Mouse (Mus musculus) midbrain, embryonic 10.5 days (tissue): ENCODE data around the gene Castor1. TPM values are rescaled to one million over a fixed set of nuclear protein-coding genes. Genes with fewer than 3 reads are reported as not detected.

Source experiments
- DNase-seq: peaks from one replicate; pipeline ENCODE4 v3.0.0-alpha.2; 2017; ENCODE audit warnings: low spot score
- H3K27ac ChIP-seq: fragments of 300-500 bp; sonication (generic); replicated peaks from 2 replicates; pipeline ENCODE4 v1.5.1; 2016; ENCODE audit warnings: mild to moderate bottlenecking
- H3K27me3 ChIP-seq: fragments of 300-500 bp; sonication (generic); 2 replicates; pipeline ENCODE4 v1.6.1; 2016; ENCODE audit warnings: low read depth, mild to moderate bottlenecking; ENCODE audit not compliant: poor library complexity, severe bottlenecking
- H3K36me3 ChIP-seq: fragments of 300-500 bp; sonication (generic); 2 replicates; pipeline ENCODE4 v1.6.1; 2016; ENCODE audit warnings: mild to moderate bottlenecking, moderate library complexity
- H3K4me1 ChIP-seq: fragments of 300-500 bp; sonication (generic); 2 replicates; pipeline ENCODE4 v1.6.1; 2016
- H3K4me3 ChIP-seq: fragments of 300-500 bp; sonication (generic); 2 replicates; pipeline ENCODE4 v1.5.1; 2016; ENCODE audit warnings: mild to moderate bottlenecking, moderate library complexity
- H3K9me3 ChIP-seq: fragments of 300-500 bp; sonication (generic); replicated peaks from 2 replicates; pipeline ENCODE4 v1.6.1; 2016; ENCODE audit warnings: mild to moderate bottlenecking
- WGBS: fragments of 180-500 bp; shearing (Covaris S2); methylation state at CpG from one replicate; pipeline ENCODE4 v1.1.7; 2016; 5-methylcytosine and 5-hydroxymethylcytosine counted together
- polyA plus RNA-seq: library from polyadenylated mRNA; unstranded; fragments of >200 nt; fragmentation: Nextera tagmentation; extraction: Ambion mirVana; gene quantifications from 2 replicates; pipeline ENCODE4 v1.2.1, GENCODE M21; 2016

Gene Castor1
- polyA plus RNA-seq, 1 experiment from 2014 or later: 3.4 TPM

GRCm38 (mm10) chr11:4261188-4261494, 43.1 kb downstream of the Castor1 start:
- DNase-seq: peak; percentile 60
- Histone ChIP-seq H3K9me3 (no peaks in the 10 kb centered on the region), H3K27me3 (peaks cover 56% of the 10 kb centered on the region), H3K4me1 (peaks cover 32% of the 10 kb centered on the region), H3K36me3 (no peaks in the 10 kb centered on the region), H3K4me3 (no peak overlapping the region), H3K27ac (peak overlapping the region; percentile 28; the same call in 1 of the 2 replicates)
- 52% methylated on average over 7 of the region's 7 CpGs for WGBS

DNA sequence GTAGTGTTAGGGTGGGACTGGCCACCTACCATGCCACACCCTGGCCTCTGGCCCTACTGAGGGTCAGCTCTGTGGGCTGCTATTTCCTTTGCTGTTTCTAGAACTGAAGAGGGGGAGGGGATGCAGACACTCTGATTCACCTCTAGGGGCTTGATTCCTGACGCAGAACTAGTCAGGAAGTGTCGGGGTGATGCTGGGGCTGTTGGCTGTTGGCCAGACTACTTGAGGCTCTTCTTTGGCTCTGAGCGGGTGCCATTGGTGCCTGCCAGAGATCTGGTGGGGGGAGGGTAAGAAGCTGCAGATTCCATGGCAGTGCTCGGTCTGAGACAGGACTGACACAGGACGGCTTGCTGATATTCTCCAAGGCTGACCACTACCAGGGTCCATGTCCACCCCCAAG, 43.9 kb downstream of the Castor1 start:
- no peak for DNase-seq
- Histone ChIP-seq H3K36me3 (no peaks in the 10 kb centered on the region), H3K27me3 (peaks cover 65% of the 10 kb centered on the region), H3K9me3 (no peaks in the 10 kb centered on the region), H3K27ac (no peak overlapping the region), H3K4me3 (no peak overlapping the region), H3K4me1 (peaks cover 41% of the 10 kb centered on the region)
- WGBS: 51% methylated on average over 5 of the region's 5 CpGs

- Histone ChIP-seq H3K4me3 (no peak overlapping the region), H3K9me3 (no peaks in the 10 kb centered on the region), H3K4me1 (peaks cover 45% of the 10 kb centered on the region), H3K27me3 (peaks cover 73% of the 10 kb centered on the region), H3K27ac (no peak overlapping the region), H3K36me3 (no peaks in the 10 kb centered on the region)
- no peak for DNase-seq
- WGBS: 16% methylated on average over 5 of the region's 7 CpGs
Observed at GRCm38 (mm10) chr11:4262847-4263246, 44.8 kb downstream of the Castor1 start.

GRCm38 (mm10) chr11:4263296-4263695, 45.3 kb downstream of the Castor1 start:
- peaks cover 78% of the 10 kb centered on the region for H3K27me3 ChIP-seq
- 38% methylated on average over 1 of the region's 1 CpGs for WGBS
- no peak for DNase-seq
- H3K4me1 ChIP-seq: peaks cover 45% of the 10 kb centered on the region
- H3K9me3 ChIP-seq: no peaks in the 10 kb centered on the region
- H3K27ac ChIP-seq: no peak overlapping the region
- H3K36me3 ChIP-seq: no peaks in the 10 kb centered on the region
- H3K4me3 ChIP-seq: no peak overlapping the region

GRCm38 (mm10) chr11:4264066-4264465, 46.0 kb downstream of the Castor1 start:
- Histone ChIP-seq H3K36me3 (no peaks in the 10 kb centered on the region), H3K4me1 (peaks cover 41% of the 10 kb centered on the region), H3K27ac (no peak overlapping the region), H3K9me3 (no peaks in the 10 kb centered on the region), H3K27me3 (peaks cover 86% of the 10 kb centered on the region), H3K4me3 (no peak overlapping the region)
- no peak for DNase-seq
- WGBS: 79% methylated on average over 7 of the region's 7 CpGs

DNA sequence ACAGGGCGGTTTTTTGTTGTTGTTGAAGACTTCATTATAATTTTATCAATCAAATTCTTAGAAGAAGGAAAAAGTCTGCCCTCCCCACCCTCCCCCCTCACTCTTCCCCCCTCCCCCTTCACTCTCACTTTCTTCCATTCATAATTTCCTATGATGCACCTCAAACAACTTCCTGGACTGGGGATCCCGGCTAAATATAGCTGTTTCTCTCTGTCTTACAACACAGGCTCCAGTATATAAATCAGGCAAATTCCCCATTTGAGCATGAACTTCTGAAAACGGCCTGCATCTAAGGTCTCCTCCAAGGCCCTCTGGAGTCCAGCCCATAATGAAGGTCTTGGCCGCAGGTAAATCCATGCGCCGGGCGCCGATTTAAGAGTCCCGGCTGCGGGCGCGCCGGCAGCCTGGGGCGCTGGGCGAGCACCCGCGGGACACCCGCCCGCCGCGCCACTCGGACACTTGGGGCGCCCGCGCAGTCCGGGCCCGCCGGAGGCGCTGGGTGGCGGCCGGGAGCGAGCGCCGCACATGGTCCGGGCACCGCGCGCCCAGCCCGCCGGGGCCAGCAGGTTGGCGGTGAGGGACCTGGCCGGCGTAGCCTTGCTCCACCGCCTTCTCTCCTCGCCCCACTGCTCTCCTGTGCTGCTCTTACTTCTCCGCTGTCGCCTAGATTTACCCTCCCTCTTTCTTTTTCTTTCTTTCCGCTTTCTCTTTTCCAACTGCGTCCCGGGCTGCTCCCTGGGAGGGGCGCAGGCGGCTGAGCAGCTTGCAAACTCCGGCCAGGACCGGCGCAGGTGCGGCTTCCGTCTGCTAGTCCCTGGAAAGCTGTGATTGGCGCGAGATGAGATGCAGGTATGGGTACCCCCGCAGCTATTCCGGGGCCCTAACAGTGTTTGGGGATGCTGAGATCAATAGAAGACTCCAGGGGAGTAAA, 48.5 kb downstream of the Castor1 start:
- Histone ChIP-seq H3K27me3 (peaks cover 98% of the 10 kb centered on the region), H3K27ac (0 out of 2 replicates have a peak overlapping the region, but pooled peaks have one; percentile 38), H3K9me3 (no peaks in the 10 kb centered on the region), H3K4me1 (peaks cover 37% of the 10 kb centered on the region), H3K36me3 (no peaks in the 10 kb centered on the region), H3K4me3 (peak overlapping the region; percentile 63)
- WGBS: 1% methylated on average over 61 of the region's 61 CpGs
- DNase-seq: peak; percentile 47

DNA sequence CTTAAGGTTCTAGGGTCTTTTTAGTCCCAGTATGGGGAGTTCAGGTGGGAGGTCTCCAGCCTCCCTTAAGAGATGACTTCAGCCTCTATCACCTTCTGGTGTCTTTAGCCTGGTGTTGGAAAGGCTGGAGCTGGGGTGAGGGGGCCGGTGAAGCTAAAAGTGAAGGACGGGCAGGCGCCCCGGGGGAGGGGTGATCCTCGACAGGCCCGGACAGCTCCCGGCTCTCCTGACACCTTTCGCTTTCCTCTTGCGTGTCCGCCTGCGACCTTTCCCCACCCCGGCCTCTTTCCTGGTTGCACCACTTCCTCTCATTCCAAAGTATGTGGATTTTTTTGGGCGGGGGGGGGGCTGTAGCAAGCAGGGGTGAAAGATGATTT, 49.2 kb downstream of the Castor1 start:
- Histone ChIP-seq H3K27me3 (peaks cover 97% of the 10 kb centered on the region), H3K4me3 (peak overlapping the region; percentile 63), H3K27ac (no peak overlapping the region), H3K36me3 (no peaks in the 10 kb centered on the region), H3K4me1 (peaks cover 35% of the 10 kb centered on the region), H3K9me3 (no peaks in the 10 kb centered on the region)
- 2% methylated on average over 13 of the region's 13 CpGs for WGBS
- no peak for DNase-seq

GRCm38 (mm10) chr11:4268500-4268899, 50.5 kb downstream of the Castor1 start:
- Histone ChIP-seq H3K27ac (no peak overlapping the region), H3K36me3 (no peaks in the 10 kb centered on the region), H3K4me3 (no peak overlapping the region), H3K27me3 (peaks cover 89% of the 10 kb centered on the region), H3K9me3 (no peaks in the 10 kb centered on the region), H3K4me1 (peaks cover 27% of the 10 kb centered on the region)
- WGBS: 89% methylated on average over 6 of the region's 6 CpGs
- no peak for DNase-seq

- peak; percentile 18 for DNase-seq
- no peaks in the 10 kb centered on the region for H3K36me3 ChIP-seq
- peaks cover 26% of the 10 kb centered on the region for H3K4me1 ChIP-seq
- no peak overlapping the region for H3K4me3 ChIP-seq
- H3K27ac ChIP-seq: peak overlapping the region; percentile 74
- peaks cover 65% of the 10 kb centered on the region for H3K27me3 ChIP-seq
- no peaks in the 10 kb centered on the region for H3K9me3 ChIP-seq
- 19% methylated on average over 20 of the region's 20 CpGs for WGBS
Observed at GRCm38 (mm10) chr11:4270744-4271459, 52.9 kb downstream of the Castor1 start.

- peak overlapping the region; percentile 74; the same call in 1 of the 2 replicates for H3K27ac ChIP-seq
- DNase-seq: no peak
- WGBS: 49% methylated on average over 11 of the region's 11 CpGs
- H3K27me3 ChIP-seq: peaks cover 59% of the 10 kb centered on the region
- H3K36me3 ChIP-seq: no peaks in the 10 kb centered on the region
- no peak overlapping the region for H3K4me3 ChIP-seq
- peaks cover 20% of the 10 kb centered on the region for H3K4me1 ChIP-seq
- no peaks in the 10 kb centered on the region for H3K9me3 ChIP-seq
Observed at GRCm38 (mm10) chr11:4271544-4271943, 53.5 kb downstream of the Castor1 start.

Other genes starting within 250 kb of the Castor1 start
- 0.19 and 0.33 TPM in 2 replicates for gene 4930556J24Rik, start 241.4 kb upstream of the Castor1 start, polyA plus RNA-seq
- gene Gal3st1, start 234.6 kb upstream of the Castor1 start, polyA plus RNA-seq: 0.16 TPM in 2 replicates
- gene Sec14l4, start 186.8 kb upstream of the Castor1 start, polyA plus RNA-seq: not detected in 2 replicates
- not detected in 2 replicates for gene Sec14l3, start 153.4 kb upstream of the Castor1 start, polyA plus RNA-seq
- gene Mtfp1, start 122.8 kb upstream of the Castor1 start, polyA plus RNA-seq: 8.1 and 10.3 TPM in 2 replicates
- gene Sec14l2, start 94.8 kb upstream of the Castor1 start, polyA plus RNA-seq: 2.2 and 2.9 TPM in 2 replicates
- 21.3 and 29.3 TPM in 2 replicates for gene Rnf215, start 83.0 kb upstream of the Castor1 start, polyA plus RNA-seq
- 6.9 and 8.3 TPM in 2 replicates for gene Ccdc157, start 57.9 kb upstream of the Castor1 start, polyA plus RNA-seq
- 95.2 and 97.1 TPM in 2 replicates for gene Sf3a1, start 57.9 kb upstream of the Castor1 start, polyA plus RNA-seq
- 26.3 and 26.4 TPM in 2 replicates for gene Tbc1d10a, start 31.4 kb upstream of the Castor1 start, polyA plus RNA-seq
- gene Osm, start 18.2 kb downstream of the Castor1 start, polyA plus RNA-seq: 0.05 TPM in 1 of 2 replicates, not detected in the other
- 0.21 TPM in 1 of 2 replicates, not detected in the other for gene Lif, start 39.3 kb downstream of the Castor1 start, polyA plus RNA-seq
- 0.17 and 0.22 TPM in 2 replicates for gene Hormad2, start 222.9 kb downstream of the Castor1 start, polyA plus RNA-seq